Mouse (Mus musculus) spleen, adult 18-20 months (tissue): ENCODE measurements around the gene Pde4c.

Experiments
- DNase-seq, 2 experiments: peaks; one replicate each; pipeline ENCODE4 v3.0.0; 2022; ENCODE audit warnings: mixed read lengths in 2 of 2

Gene Pde4c

GRCm38 (mm10) chr8:70721601-70722000 lies 1.9 kb upstream of the Pde4c start:
- DNase-seq = peak in 1 of 2 experiments; percentile 5

GRCm38 (mm10) chr8:70724216-70724615 lies 696 bp downstream of the Pde4c start:
- DNase-seq = peak in 1 of 2 experiments; percentile 3

GRCm38 (mm10) chr8:70725792-70726447 lies 2.4 kb downstream of the Pde4c start:
- peak in 1 of 2 experiments; percentile 3 for DNase-seq

DNA sequence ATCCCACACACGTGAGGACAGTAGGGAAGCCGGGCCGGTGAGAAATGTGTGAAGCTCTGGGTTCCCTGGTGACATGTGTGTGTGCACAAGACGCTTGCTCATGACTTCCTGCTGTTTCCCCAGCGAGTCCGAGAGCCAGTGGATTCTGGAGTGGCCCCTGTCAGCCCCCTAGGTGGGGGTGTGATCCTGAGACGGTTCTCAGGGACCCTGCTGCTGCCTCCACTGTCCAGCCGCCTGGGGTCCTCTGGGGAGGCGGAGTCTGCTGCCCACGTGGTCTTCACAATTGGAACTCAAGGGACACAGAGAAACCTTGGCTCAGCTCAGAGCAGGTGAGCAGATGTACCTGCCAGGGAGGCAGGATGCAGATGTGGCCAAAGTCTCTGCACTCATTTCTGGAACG lies 3.2 kb downstream of the Pde4c start:
- DNase-seq = peak in 1 of 2 experiments; percentile 3

- peak; percentile 57 to 72 for DNase-seq
Observed at GRCm38 (mm10) chr8:70729808-70730475, 6.4 kb downstream of the Pde4c start.

- peak; percentile 39 to 51 for DNase-seq
Observed at GRCm38 (mm10) chr8:70730956-70731355, 7.4 kb downstream of the Pde4c start.

GRCm38 (mm10) chr8:70737705-70738104 lies 14.2 kb downstream of the Pde4c start:
- DNase-seq = no peak

DNA sequence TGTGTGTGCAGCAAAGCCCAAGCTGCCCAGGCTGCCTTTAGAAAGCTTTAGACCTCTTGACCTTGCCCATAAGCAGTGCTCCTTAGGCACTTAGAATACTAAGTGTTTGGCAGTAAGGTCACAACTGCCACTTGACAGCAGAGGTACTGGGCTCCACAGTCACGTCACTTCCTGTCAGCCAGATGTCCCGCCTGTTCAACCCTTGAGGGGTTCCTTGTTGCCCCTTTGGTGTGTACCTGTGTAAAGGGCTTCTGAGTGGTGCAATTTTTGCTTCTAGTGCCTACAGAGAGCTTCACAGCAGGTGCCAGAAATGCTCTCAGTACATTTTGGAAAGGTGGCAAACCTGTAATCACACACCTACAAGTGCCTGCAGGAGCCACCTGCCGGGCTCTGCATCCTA lies 14.7 kb downstream of the Pde4c start:
- peak in 1 of 2 experiments; percentile 1 for DNase-seq

DNA sequence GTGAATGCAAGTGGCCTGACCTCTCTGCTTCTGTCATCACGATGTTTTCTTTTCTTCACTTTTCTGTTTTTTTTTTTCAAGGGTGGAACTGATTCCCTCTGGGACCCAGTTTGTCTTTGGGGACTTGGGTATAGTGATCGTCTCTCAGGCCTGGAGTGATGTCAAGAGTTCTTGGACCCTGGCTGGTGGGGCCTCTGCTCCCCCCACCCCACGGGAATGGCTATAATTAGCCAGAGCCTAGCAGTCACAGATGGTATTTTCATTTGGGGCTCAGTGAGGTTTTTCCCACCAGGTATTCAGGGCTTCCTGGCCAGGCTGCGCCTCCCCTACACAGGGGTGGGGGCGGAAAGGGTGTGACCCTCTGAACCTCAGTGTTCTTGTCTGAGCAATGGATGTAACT lies 18.1 kb downstream of the Pde4c start:
- peak in 1 of 2 experiments; percentile 1 for DNase-seq

DNA sequence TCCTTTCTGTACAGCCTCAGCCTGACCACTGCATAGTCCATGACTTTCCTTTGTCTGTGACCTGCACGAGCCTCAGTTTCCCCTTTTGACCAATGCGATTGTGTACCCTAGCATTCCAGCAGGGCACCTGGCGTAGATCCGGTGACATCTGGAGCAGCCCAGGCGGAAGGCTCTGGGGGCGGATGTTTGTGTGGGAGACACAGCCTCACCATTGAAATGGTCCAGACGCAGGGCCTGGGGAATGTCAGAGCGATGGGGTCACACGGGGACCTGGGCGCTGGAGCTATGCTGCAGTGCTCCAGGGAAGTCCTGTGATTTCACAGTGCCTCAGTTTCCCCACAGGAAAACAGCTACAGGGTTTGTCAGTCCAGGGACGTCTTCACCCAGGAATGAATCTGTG lies 18.7 kb downstream of the Pde4c start:
- DNase-seq = peak in 1 of 2 experiments; percentile 6

DNA sequence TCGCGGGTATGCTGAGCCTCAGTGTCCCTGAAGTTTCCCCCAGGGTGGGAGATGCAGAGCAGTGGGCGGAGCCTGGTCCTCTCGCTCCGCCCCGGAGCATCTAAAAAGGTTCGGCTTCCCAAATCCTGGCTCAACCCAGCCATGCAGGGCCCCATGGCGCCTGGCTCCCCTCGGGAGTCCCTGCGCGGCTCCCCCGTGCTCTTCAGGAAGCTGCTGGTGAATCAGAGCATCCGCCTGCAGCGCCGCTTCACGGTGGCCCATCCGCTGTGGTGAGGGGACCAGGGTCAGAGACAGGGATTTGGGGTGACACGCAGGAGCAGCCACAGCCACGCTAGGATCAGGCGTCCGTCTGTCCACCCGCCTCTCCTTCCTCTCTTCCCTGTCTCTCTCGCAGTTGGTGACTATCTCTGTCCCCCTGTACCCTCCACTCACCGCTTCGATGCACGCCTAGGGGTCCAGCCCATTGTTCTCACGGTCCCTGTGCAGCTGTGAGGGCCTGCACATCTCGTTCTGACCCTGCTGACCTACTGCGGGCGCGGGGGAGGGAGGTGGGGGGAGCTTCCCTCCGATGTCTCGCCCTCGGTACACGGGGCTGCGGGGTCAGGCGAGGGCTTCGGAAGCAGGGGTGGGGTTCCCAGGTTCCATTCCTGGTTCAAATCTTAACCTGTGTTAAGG lies 19.6 kb downstream of the Pde4c start:
- DNase-seq = peak in 1 of 2 experiments; percentile 12

DNA sequence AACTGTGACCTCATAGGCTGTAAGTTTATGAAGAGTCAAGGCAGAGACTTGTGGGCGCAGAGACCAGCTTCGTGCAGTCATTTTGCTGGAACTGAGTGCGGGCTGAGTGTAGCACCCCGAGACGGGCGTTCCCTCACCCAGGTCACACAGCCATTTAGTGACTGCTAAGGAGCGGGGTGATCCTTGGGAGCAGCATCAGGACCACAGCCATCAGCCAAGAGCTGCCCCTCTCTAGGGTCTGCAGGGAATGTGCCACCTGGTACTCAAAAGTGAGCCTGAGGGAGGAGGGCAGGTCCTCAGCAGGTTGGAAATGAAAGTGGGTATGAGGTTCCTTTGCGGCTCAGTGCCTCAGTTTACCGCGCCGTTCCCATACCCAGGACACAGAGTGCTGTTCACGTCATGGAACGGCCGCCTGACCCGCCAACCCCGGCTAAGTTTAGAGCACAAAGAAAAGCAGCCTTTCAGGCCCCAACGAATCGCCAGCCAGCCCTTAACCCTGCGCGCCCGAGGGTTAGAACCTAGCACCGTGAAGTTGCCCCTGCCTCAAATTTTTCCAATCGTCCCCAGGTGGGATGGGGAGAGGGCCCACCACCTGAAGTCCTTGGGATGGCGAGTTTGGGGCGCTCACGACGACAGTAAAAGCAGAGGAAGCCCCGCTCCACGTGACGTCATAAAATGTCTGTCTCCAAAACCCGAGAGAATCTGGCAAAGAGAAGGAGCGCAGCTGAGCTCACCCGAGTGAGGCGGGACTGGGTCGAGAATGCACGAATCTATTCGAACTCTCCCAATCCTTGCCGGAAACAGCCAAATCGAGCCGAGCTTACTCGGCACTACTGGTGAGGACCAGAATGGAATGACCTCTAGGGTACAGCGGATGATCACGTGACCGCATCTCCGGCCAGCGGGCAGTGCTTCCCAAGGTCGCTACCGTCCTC lies 20.4 kb downstream of the Pde4c start:
- DNase-seq = peak; percentile 18 to 33

GRCm38 (mm10) chr8:70744806-70745205 lies 21.3 kb downstream of the Pde4c start:
- no peak for DNase-seq

GRCm38 (mm10) chr8:70745691-70746220 lies 22.2 kb downstream of the Pde4c start:
- DNase-seq = peak in 1 of 2 experiments; percentile 4

GRCm38 (mm10) chr8:70746676-70747075 lies 23.2 kb downstream of the Pde4c start:
- peak in 1 of 2 experiments; percentile 2 for DNase-seq

DNA sequence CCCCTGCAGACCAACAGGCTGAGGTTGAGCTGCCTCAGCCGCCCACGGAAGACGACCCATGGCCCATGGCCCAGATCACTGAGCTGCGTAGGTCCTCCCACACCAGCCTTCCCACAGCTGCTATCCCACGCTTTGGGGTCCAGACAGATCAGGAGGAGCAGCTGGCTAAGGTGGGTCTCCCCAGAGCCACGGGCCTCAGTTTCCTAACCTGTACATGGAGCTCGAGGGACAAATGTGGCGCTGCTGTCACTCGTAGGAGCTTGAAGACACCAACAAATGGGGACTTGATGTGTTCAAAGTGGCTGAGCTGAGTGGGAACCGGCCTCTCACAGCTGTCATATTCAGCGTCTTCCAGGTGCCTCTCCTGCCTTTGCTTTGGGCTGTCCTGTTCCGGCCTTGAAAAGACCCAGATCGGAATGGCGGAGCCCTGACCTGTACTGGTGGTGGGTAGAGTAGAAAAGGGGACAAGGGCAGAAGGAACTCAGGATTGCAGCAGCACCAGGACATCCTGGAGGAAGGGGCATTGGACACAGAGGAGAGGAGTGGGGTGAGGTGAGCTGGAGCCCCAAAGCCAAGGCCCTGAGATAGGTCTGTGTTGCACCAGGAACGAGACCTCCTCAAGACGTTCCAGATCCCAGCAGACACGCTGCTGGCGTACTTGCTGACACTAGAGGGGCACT lies 23.8 kb downstream of the Pde4c start:
- peak in 1 of 2 experiments; percentile 3 for DNase-seq

DNA sequence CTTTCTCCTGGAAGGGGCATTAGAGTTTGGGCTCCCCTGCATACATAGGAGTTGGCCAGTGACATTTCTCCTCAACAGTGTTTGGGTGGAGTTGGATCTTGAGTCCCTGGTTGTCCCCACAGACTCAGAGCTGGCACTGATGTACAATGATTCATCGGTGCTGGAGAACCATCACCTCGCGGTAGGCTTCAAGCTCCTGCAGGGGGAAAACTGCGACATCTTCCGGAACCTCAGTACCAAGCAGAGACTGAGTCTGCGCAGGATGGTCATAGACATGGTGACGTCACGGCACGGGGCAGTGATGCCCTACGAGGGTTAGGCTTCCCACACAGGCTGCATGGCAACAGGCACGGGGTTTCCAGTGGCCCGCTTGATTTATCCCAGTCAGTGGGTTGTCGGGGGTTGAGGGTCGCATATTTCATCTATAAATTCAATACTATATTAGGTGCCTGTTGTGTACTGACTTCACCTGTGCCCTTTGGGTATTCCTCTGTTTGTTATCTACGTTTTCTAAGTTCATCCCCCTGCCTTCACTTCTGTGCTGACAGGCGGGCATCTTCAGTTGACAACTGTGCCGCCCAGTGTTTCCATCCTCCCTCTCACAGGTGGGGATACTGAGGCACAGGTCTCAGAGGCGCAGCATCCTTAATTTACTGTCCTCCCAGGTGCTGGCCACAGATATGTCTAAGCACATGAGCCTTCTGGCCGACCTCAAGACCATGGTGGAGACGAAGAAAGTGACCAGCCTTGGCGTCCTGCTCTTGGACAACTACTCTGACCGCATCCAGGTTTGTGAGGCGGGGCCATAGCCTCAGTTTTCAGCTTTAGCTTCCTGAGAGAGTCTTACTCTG lies 25.0 kb downstream of the Pde4c start:
- peak in 1 of 2 experiments; percentile 1 for DNase-seq

GRCm38 (mm10) chr8:70749097-70749674 lies 25.7 kb downstream of the Pde4c start:
- peak in 1 of 2 experiments; percentile 8 for DNase-seq

DNA sequence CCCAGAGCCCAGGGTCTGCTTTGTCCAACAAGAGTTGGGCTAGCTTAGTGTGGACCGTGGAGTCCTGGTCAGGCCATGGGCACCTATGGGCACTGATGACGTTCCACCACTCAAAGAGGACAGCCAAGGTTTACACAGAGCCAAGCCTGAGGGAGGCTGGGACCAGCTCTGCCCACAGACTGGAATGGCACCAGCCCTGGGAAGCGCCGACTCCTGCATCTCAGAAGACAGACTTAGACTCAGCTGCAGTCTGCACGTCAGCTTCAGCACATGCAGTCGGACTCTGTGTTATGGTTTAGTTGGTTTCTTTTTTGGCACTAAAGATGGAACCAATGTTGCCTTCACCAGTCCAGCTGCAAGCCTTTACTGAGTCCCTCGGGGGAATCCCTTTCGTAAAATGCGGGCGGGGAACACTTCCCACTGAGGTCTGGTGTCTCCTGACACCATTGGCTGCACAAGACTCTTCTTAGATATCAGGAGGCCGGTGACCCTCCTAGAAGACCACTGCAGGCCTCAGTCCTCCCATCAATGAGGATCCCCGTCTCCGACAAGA lies 26.7 kb downstream of the Pde4c start:
- DNase-seq = peak; percentile 1 to 2
